Mouse (Mus musculus) kidney, adult 2 months (tissue): ENCODE results near the gene Fnbp1l.

Experiments
- CTCF ChIP-seq: fragments of 200-500 bp; conservative IDR thresholded peaks from 2 replicates; pipeline ENCODE4 v1.5.1; 2011; ENCODE audit warnings: low read depth, mild to moderate bottlenecking, control low read depth, low read length, moderate library complexity, mixed read lengths; ENCODE audit not compliant: insufficient read depth, insufficient read length
- POLR2A ChIP-seq: fragments of 200-500 bp; IDR thresholded peaks from one replicate; pipeline ENCODE4 v1.6.1; 2011; ENCODE audit warnings: low read depth, low read length, control low read depth

GRCm38 (mm10) chr3:122628546-122628945 is 9.0 kb upstream of the Fnbp1l start:
- TF ChIP-seq CTCF (no peak), POLR2A (no peak)
